Mouse (Mus musculus): Measurements from ENCODE around the gene Mall. TPM values are rescaled to one million over a fixed set of nuclear protein-coding genes. Genes with fewer than 3 reads are reported as not detected.

Mall gene
- total RNA-seq (2012; rRNA removed), result not detected in 2 replicates
- not detected in 2 replicates for total RNA-seq (2014; rRNA removed)
- 0.11 and 0.16 TPM in 2 replicates for polyA plus RNA-seq (2012; ENCODE audit: insufficient read length, low read depth)

DNA sequence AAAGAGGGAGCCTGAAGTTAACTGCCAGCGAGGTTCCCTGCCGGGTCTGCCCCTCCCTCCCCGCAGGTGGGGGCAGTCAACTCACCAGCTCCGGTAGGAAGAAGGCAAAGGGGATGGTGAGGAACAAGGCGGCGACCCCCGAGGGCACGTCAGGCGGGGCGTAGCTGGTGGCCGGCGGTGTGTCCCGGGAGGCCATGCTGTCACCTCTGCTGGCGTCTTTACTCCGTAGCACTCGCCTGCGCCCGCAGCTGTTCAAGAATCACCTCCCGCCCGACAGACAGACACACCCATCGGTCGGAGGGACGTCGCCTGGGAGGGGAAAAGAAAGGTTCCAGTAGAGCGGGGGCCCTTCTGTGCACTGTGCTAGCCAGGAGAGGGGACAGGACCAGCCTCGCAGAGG lies at the start of gene Mall:
Mall (minus strand) TSS at position 262 of the 400 bp plus-strand sequence.
- H3K4me1 ChIP-seq (ENCODE audit: control insufficient read depth in 1 of 2, insufficient read depth in 2 of 2), result peaks cover 0 to 1% of the 10 kb centered on the region in 2 experiments; a peak in 2 of 4 replicates
- H3K4me2 ChIP-seq (ENCODE audit: insufficient read depth, low read depth, poor library complexity, severe bottlenecking), result peak within 1 kb of the TSS; percentile 41
- H3K27me3 ChIP-seq (replicated peaks), result peaks cover 37% of the 10 kb centered on the region
- no peaks in the 10 kb centered on the region for H3K36me3 ChIP-seq (replicated peaks in 1 of 2; ENCODE audit: control insufficient read depth in 1 of 2, insufficient read depth in 1 of 2, low read length in 1 of 2)
- DNase-seq (ENCODE audit: extremely low read depth), result no peak
- H3K27ac ChIP-seq (ENCODE audit: insufficient read depth, low read depth), result no peak within 1 kb of the TSS
- in situ Hi-C loops (cut with MboI; ENCODE audit: low pct_ligation_motif_present, low pct_unique_long_range_greater_than_20kb, low sequenced_read_pairs) (no loop called here), dilution Hi-C loops (cut with MboI; ENCODE audit: extremely low pct_ligation_motif_present, extremely low pct_unique_long_range_greater_than_20kb, low sequenced_read_pairs) (no loop called here)
- no peak within 1 kb of the TSS for H3K9ac ChIP-seq (ENCODE audit: insufficient read depth, low read depth)
- no peaks in the 10 kb centered on the region for H3K9me3 ChIP-seq (replicated peaks; ENCODE audit: low read length)
- no peak within 1 kb of the TSS for H3K4me3 ChIP-seq (replicated peaks in 1 of 3; ENCODE audit: low read depth in 2 of 3, low read length in 2 of 3, poor library complexity in 1 of 3)
- TF ChIP-seq USF2 (conservative IDR thresholded peaks at IDR 0.05; ENCODE audit: low read depth, low read length) (no peak), CTCF (conservative IDR thresholded peaks at IDR 0.05 in 1 of 2, IDR thresholded peaks at IDR 0.05 in 1 of 2; ENCODE audit: low read depth in 2 of 2, low read length in 2 of 2) (no peak), HCFC1 (IDR thresholded peaks at IDR 0.05; ENCODE audit: low read depth, low read length) (no peak), BHLHE40 (IDR thresholded peaks at IDR 0.05; ENCODE audit: low read depth, low read length) (no peak), NRF1 (IDR thresholded peaks at IDR 0.05; ENCODE audit: low read depth, low read length) (no peak), MXI1 (IDR thresholded peaks at IDR 0.05; ENCODE audit: low read depth, low read length) (peak; percentile 63), USF1 (IDR thresholded peaks at IDR 0.05; ENCODE audit: low read depth, low read length) (no peak)
- no peaks in the 10 kb centered on the region for H3K79me2 ChIP-seq (replicated peaks; ENCODE audit: control insufficient read depth, extremely low read depth, insufficient read depth, poor library complexity, severe bottlenecking)

DNA sequence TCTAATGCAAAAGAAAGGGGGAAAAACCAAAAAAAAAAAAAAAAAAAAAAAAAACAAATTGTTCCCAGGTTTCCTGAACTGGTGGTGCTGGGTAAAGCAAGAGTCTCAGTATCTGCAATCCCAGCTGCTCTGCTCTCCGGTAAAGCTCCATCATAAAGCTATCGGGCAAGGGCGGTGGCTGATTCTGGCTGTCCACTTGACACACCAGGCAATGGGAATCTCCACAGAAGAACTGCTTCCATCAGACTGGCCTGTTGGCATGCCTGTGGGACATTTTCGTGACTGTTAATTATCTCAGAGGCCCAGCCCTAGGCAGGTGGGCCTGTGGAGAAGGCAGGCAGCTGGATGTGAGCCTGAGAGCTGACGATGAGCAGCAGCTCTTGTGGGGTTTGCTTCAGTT lies 48.7 kb upstream of the Mall start:
- Histone ChIP-seq H3K79me2 (replicated peaks; ENCODE audit: control insufficient read depth, extremely low read depth, insufficient read depth, poor library complexity, severe bottlenecking) (no peaks in the 10 kb centered on the region), H3K36me3 (replicated peaks in 1 of 2; ENCODE audit: control insufficient read depth in 1 of 2, insufficient read depth in 1 of 2, low read length in 1 of 2) (peaks cover 3% of the 10 kb centered on the region in 2 experiments), H3K4me3 (replicated peaks in 1 of 3; ENCODE audit: low read depth in 2 of 3, low read length in 2 of 3, poor library complexity in 1 of 3) (no peak overlapping the region), H3K27me3 (replicated peaks) (no peaks in the 10 kb centered on the region), H3K27ac (ENCODE audit: insufficient read depth, low read depth) (no peak overlapping the region), H3K4me2 (ENCODE audit: insufficient read depth, low read depth, poor library complexity, severe bottlenecking) (no peak overlapping the region), H3K9ac (ENCODE audit: insufficient read depth, low read depth) (no peak overlapping the region), H3K9me3 (replicated peaks; ENCODE audit: low read length) (no peaks in the 10 kb centered on the region), H3K4me1 (ENCODE audit: control insufficient read depth in 1 of 2, insufficient read depth in 2 of 2) (no peaks in the 10 kb centered on the region)
- no peak for DNase-seq (ENCODE audit: extremely low read depth)
- no peak for TF ChIP-seq MEF2A (IDR thresholded peaks at IDR 0.05; ENCODE audit: borderline replicate concordance, low read depth, low read length)
- dilution Hi-C loops (cut with MboI; ENCODE audit: extremely low pct_ligation_motif_present, extremely low pct_unique_long_range_greater_than_20kb, low sequenced_read_pairs), result no loop called here
- in situ Hi-C loops (cut with MboI; ENCODE audit: low pct_ligation_motif_present, low pct_unique_long_range_greater_than_20kb, low sequenced_read_pairs), result no loop called here

DNA sequence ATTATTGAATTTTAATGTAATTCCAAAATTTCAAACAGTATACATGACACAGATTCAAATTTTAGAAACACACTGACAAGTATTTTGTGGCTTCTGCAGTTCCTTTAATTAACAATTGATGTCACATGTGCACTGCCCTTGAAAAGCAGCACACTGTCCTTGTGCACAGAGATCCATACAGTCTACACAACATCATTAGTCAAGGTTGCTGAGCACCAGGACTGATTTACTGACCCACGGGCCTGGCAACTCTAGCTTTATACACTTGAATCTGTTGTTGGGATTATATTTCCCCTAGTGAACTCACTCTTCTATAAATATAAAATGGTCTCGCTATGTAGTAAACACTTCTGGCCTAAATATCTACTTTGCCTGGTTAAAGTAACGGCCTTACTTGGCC lies 45.3 kb upstream of the Mall start:
- H3K4me2 ChIP-seq (ENCODE audit: insufficient read depth, low read depth, poor library complexity, severe bottlenecking), result no peak overlapping the region
- no peaks in the 10 kb centered on the region for H3K27me3 ChIP-seq (replicated peaks)
- H3K4me1 ChIP-seq (ENCODE audit: control insufficient read depth in 1 of 2, insufficient read depth in 2 of 2), result no peaks in the 10 kb centered on the region
- no peak for DNase-seq (ENCODE audit: extremely low read depth)
- H3K27ac ChIP-seq (ENCODE audit: insufficient read depth, low read depth), result no peak overlapping the region
- H3K9ac ChIP-seq (ENCODE audit: insufficient read depth, low read depth), result no peak overlapping the region
- no peaks in the 10 kb centered on the region for H3K79me2 ChIP-seq (replicated peaks; ENCODE audit: control insufficient read depth, extremely low read depth, insufficient read depth, poor library complexity, severe bottlenecking)
- no peaks in the 10 kb centered on the region for H3K9me3 ChIP-seq (replicated peaks; ENCODE audit: low read length)
- no peak for TF ChIP-seq MAX (IDR thresholded peaks at IDR 0.05; ENCODE audit: low read length)
- peaks cover 3 to 6% of the 10 kb centered on the region in 2 experiments for H3K36me3 ChIP-seq (replicated peaks in 1 of 2; ENCODE audit: control insufficient read depth in 1 of 2, insufficient read depth in 1 of 2, low read length in 1 of 2)
- in situ Hi-C loops (cut with MboI; ENCODE audit: low pct_ligation_motif_present, low pct_unique_long_range_greater_than_20kb, low sequenced_read_pairs), result no loop called here
- no peak overlapping the region for H3K4me3 ChIP-seq (replicated peaks in 1 of 3; ENCODE audit: low read depth in 2 of 3, low read length in 2 of 3, poor library complexity in 1 of 3)
- dilution Hi-C loops (cut with MboI; ENCODE audit: extremely low pct_ligation_motif_present, extremely low pct_unique_long_range_greater_than_20kb, low sequenced_read_pairs), result no loop called here
